Mouse (Mus musculus) stomach, postnatal 0 days (tissue): ENCODE results near the gene Klf3.

Source experiments
- CTCF ChIP-seq: IDR thresholded peaks from 2 replicates; pipeline ENCODE4 v1.5.1; 2016; ENCODE audit warnings: antibody characterized with exemption, low read depth, mild to moderate bottlenecking, moderate library complexity
- EP300 ChIP-seq: optimal IDR thresholded peaks from 2 replicates; pipeline ENCODE3; 2016; ENCODE audit warnings: antibody characterized with exemption

DNA sequence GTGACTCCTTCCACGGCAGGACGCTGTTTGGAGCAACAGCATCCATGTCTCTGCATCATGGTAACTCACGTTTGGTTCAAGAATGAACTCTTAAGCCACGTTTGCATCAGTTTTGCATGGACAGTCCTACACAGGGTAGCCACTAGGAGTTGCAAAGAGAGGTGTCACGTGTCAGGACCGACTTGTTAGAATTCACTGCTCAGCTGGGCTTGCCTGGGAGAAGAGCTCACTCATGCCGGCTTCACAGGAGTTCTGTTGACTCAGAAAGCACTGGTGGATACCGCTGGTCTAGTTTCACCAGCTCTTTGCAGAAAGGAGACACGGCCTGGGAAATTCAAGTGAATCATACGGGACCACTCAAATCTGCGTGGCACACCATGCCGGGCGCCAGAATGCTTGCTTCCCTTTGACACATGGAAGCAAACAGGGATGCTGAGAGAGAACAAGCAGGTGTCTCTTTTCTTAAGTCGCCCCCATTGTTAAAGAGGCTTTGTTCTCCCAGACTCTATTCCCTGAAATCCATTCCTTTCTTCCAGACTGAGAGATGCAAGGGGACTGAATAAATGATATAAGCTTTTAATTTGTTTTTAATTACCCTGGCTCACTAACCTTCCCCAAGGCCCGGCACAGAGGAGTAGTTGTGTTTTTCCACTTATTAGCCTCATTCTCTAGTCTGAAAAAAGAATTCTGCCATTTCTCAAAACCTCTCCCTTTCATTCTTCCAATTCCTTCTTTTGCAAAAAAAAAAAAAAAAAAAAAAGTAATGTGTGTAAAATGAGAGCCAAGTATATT, 74.2 kb downstream of the Klf3 start:
- peak; percentile 35 for TF ChIP-seq CTCF
- no peak for TF ChIP-seq EP300
